Mouse (Mus musculus) CH12F3 (cell line): ENCODE measurements around the gene Gp1bb.

Experiments used
- in situ Hi-C: fragments of 300-500 bp; cut with MboI; formaldehyde crosslinking; loops from 2 replicates; pipeline ENCODE4 v1.14.3; 2020; ENCODE audit warnings: low sequenced_read_pairs

The Gp1bb gene

DNA sequence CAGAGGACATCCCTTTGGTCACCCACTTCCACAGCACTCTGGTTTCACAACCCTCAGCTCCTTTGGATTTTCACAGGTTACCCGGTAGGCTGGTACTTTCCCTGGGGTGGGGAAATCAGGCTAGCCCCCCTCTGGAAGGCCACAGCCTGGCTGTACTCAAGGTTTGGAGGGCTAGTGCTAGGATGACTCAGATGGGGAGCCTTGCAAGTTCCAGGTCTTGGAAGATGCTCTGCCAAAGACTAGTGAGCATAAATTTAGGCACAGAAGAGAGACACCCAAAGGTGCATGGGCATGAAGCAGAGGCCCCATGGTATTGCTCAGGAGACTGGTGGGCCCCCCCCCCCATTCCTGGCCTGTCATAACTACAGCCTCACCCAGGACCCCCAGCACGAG is 6.7 kb upstream of the Gp1bb start:
- in situ Hi-C loops: no loop called here

GRCm38 (mm10) chr16:18628206-18628947 is 6.2 kb upstream of the Gp1bb start:
- in situ Hi-C loops: no loop called here

- in situ Hi-C loops: no loop called here
Observed at GRCm38 (mm10) chr16:18627163-18627562, 5.0 kb upstream of the Gp1bb start.

DNA sequence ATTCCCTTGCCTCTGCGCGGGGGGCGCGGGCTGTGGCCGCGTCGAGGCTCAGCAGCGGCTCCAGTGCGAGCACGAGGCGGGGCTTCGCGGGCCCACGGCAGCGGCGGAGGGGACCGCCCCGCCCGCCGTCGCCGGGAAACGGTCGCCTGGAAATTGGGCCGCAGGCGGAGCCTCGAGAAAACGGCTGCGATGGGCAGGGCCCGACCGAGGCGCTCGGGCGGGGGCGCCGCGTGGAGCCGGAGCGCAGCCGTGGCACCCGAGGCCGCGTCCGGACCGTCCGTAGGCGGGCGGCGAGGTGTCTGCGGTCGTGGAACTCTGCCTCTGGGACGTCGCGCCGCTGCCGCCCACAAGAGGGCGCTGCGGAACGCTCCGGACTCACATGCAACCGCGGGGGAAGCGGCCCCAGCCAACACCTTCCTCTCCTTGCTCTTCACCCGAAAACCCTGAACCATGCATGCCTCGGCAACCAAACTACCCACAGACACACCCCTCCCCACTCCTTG is 4.2 kb upstream of the Gp1bb start, which contains the start of gene Gm49601:
Gene Gm49601 (minus strand): TSS at position 52 of the 503 bp plus-strand sequence.
- in situ Hi-C loops: no loop called here

- in situ Hi-C loops: no loop called here
Observed at GRCm38 (mm10) chr16:18625791-18626311, 3.6 kb upstream of the Gp1bb start.

DNA sequence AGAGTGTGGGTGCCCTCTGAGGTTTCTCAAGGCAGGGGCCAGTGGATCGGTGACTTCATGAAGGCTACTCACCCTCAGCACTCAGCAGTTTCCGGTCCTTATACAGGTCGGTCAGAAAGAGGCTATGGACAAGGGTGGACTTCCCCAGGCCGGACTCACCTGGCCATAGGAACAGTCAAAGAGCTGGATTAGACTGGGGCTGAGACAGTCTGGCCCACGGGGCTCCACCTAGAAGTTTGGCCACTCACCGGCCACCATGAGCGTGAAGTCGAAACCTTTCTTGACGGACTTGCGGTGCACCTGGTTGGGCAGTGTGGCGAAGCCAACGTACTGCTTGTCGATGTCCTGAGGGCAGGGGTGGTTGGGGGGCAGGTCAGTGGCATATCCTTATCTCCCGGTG is 2.9 kb upstream of the Gp1bb start:
- in situ Hi-C loops: no loop called here

- in situ Hi-C loops: loop anchor here (5.0 kb wide), 1 partner anchor 182 kb away; no protein-coding TSS in a partner anchor
Observed at GRCm38 (mm10) chr16:18624641-18625040, 2.4 kb upstream of the Gp1bb start.

GRCm38 (mm10) chr16:18623751-18624540 is 1.7 kb upstream of the Gp1bb start:
- in situ Hi-C loops: loop anchor here (5.0 kb wide), 1 partner anchor 182 kb away; no protein-coding TSS in a partner anchor

DNA sequence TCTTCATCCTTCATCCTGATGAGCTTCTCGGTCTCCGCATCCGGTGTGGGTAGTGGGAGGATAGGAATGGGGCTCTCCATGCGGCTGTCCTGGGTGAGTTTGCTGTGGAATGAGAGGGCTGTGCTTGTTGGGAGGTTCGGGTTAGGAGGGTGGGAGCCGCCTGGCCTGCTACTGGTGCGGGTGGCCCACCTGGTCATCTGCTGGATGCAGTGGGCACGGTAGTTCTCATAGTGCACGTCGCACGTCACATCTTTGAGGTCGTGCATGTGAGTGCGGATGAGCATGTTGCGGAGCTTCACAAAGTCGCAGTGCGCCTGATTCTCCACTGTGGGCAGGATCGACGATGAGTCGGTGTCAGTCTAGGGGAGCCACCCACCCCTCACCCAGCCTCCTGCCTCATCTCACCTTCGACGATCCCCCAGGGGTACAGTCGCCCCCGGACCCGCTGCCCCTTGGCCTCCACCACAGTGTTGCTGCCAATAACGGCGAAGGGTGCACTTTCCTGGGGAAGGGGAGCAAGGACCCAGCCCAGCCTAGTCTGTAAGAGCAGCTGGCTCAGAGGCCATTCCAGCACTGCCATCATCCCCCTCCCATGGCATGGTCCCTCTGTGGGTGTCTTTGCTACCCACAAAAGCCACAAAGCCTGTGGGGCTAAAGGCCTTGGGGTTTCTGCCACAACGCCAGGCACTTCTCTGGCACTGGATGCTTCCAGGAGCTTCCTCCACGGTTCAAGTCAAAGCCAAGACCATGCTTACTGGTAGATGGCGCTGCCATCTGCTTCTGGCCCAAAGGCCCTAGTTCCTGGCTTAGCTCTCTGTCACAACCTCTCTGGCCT is 930 bp upstream of the Gp1bb start:
- in situ Hi-C loops: loop anchor here (5.0 kb wide), 1 partner anchor 181 kb away; no protein-coding TSS in a partner anchor

GRCm38 (mm10) chr16:18621362-18622001 is 721 bp downstream of the Gp1bb start:
- in situ Hi-C loops: loop anchor here (5.0 kb wide), 1 partner anchor 179 kb away; no protein-coding TSS in a partner anchor

DNA sequence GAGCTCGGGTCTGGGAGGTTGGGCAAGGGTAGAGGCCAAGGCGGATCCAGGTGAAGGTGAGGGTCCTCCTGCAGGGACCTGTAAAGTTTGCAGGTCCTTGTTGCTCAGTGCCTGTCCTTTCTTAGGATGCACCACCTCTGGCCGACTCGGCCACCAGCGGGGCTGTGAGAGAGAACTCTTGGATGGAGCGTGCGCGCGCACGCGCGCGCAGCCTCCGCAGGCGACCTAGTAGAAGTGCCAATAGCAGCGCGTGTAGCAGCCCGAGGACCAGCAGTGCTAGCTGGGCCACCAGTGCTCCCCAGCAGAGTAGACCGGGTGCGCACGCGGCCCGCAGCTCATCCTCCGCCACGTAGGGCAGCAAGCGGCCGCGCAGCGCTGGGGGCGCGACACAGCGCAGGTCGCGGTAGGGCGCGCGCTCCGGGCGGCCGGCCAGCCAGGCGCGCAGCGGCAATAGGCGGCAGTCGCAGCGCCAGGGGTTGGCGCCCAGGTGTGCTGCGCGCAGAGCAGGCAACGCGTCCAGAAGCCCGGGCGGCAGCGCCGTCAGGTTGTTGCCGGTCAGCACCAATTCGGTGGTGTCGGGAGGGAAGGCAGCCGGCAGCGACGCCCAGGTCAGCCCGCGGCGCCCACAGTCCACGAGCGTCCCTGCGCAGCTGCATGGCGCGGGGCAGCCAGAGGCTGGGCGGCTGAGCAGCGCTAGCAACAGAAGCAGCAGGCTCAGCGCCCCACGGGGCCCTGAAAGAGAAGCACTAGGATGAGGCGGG is 1.4 kb downstream of the Gp1bb start:
- in situ Hi-C loops: loop anchor here (5.0 kb wide), 1 partner anchor 178 kb away; no protein-coding TSS in a partner anchor

DNA sequence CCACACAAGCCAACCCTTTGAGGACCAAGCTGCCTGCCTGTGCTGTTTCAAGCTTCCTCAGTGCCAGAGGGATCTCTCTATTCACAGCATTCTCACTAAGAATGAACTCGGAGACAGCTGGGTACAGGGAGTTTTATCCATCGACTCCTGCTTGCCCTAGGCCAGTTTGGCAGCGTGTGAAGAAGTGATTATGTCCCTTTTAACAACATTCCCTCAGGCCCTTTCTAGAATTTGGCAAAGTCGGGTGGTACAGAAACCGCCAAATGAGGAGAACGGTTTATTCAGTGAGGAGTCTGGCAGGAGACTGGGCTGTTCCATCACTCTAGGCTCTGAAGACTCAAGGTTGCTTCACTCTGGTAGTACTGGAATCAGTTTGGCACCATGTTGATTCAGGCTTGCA is 2.0 kb downstream of the Gp1bb start:
- in situ Hi-C loops: loop anchor here (5.0 kb wide), 1 partner anchor 178 kb away; no protein-coding TSS in a partner anchor

DNA sequence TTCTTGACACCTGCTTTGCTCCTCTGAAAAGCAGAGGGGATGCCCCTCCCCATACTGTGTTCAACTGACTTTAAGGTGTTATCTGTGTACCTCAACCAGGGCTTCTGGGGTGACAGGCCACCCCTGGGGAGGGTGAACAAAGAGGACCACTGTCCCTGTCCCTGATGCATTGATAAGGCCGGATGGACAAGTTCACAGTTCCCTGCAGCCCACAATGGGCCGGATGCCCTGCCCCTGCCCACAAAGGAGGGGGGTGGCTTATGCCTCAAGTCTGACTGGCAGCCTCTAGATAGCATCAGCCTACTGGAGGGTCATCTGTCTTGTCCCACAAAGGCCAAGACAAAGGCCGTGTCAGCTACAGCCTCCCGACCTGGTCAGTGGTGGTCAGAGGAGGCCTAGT is 3.1 kb downstream of the Gp1bb start:
- in situ Hi-C loops: no loop called here

- in situ Hi-C loops: no loop called here
Observed at GRCm38 (mm10) chr16:18618297-18618696, 3.9 kb downstream of the Gp1bb start.

- in situ Hi-C loops: no loop called here
Observed at GRCm38 (mm10) chr16:18617370-18618065, 4.7 kb downstream of the Gp1bb start.

- in situ Hi-C loops: no loop called here
Observed at GRCm38 (mm10) chr16:18613301-18613700, 8.9 kb downstream of the Gp1bb start.

GRCm38 (mm10) chr16:18611752-18612151 is 10.5 kb downstream of the Gp1bb start:
- in situ Hi-C loops: no loop called here

GRCm38 (mm10) chr16:18609099-18609498 is 13.1 kb downstream of the Gp1bb start:
- in situ Hi-C loops: no loop called here

DNA sequence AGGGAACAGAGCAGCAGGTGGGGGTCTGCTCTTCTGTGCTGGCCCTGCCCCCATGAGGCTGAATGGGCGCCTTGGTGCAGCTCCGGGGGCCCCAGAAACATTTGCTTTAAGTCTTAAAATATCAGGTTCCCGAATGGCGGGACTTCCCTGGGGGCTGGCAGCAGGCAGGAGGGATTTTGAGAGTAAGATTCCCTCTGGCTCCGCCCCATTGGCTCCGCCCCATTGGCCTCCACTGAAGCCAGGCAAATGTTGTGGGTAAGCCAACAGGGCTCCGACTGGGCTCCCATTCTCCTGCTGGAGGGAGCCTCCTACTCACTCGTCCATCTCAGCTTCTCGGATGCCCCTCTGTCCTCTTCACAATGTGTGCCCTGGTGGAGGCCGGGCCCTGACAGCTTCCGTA is 14.0 kb downstream of the Gp1bb start:
- in situ Hi-C loops: no loop called here
